Mouse (Mus musculus) adrenal gland, adult 18-20 months (tissue): ENCODE results near the gene Sema6d. TPM values are rescaled to one million over a fixed set of nuclear protein-coding genes. Genes with fewer than 3 reads are reported as not detected.

ENCODE experiments used
- DNase-seq, 2 experiments: peaks; one replicate each; pipeline ENCODE4 v3.0.0; 2021 to 2022; ENCODE audit warnings: low spot score in 2 of 2
- total RNA-seq, 2 experiments: library from RNA; stranded (reverse); gene quantifications; 1 replicate in 1 of 2; 2 replicates in 1 of 2; pipeline ENCODE4 v1.2.3; 2021

Gene Sema6d
- total RNA-seq, 2 experiments from 2014 or later: 5.9 to 10.4 TPM

DNA sequence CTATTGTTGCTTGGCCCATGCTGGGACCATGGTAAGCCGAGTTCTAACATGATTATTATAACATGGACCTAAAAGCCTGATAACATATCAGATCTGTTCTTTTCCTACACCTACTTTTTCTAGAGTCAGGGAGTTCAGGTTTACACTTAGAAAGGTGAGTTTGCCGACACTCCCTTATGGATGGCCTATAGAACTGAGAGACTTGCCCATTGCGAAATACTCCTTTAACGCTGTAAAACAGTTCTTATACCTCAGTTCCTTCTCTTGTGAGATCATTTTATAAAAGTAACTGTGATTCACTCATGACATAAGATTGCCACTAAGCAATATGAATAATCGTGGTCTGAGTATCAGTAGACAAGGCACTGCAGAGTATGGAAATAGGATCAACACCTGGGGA, 307.5 kb downstream of the Sema6d start:
- no peak for DNase-seq

DNA sequence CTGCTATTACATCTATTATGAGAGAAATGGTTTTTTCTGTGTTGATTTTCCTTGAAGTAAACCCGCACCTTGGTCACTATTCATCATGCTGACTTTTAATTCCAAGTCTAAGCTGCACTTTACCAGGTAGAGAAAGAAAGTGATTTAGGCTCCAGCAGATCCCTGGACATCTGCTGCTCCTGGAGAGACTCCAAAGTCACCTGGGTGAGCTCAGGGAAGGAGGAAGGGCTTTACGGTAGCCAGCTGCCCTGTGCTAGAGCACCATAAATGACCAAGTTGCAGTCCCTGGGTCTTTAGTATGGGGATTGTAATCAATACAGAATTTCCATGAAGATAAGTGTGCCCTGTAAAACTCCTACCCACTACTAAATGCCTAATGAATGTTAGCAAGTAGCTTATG, 309.8 kb downstream of the Sema6d start:
- DNase-seq: no peak

DNA sequence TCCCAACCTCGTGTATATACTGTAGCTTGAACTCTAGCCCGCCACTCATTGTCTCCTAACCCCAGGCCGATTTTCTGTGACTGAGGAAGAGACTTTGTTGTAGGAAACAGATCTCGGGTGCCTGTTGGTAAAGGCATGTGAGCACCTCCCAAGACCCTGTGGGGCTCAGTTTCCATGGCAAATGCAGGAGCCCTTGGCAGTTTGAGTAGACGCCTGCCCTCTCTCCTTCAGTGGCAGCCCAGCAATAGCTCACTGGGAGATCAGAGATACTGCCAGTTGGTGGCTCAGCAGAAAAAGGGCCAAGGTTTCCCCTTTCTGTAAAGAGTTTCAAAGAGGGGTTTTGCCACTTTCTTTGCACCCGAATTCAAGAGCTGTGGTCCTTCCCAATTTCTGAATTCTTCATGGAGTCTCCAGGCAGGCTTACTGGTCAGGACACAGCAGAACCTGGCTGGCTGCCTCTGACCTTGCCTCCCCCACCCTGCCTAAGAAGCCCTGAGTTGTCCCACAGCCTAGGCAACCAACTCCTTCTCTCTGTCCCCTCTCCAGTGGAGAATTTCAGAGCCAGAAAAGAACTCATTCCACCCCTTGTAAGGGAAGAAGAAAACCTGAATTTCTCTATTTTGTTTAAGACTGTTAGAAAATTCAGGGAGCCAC, 312.1 kb downstream of the Sema6d start:
- no peak for DNase-seq

DNA sequence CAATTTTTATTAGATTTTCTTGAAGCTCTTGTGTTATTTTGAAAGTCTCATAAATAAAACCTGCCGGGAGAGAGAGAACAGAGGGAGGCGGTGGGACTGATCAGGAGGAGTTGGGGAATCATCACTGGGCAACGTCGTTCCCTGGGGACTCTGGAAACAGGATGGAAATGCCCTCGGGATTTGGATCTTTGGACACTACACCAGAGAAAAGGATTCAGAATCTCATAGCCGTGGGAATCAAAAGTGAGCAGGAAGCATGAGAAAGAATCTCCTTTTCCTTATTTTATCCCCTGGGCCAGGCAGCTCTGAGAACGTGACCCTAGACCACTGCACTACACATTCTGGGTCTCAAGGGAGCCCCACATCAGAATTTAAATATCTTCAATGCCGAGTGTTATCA, 313.8 kb downstream of the Sema6d start:
- DNase-seq: no peak

DNA sequence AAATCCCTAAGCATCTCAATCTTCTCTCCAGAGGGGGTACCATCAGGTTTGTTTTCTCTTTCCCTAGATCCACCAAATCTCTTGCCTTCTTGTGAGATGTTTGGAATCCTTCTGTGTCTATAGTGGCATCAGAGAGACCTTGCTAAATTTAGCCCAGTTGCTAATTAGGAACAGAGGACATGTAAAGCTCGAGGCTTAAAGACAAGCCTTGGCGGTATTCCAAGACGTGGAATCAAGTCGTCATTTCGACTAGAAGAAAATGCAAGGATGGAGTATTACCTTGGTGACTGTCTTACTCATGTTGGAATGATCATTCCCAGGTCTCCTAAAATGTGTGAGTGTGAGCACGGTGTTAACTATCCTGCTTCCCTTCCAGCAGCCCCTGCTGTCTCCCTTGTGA, 314.2 kb downstream of the Sema6d start:
- DNase-seq: no peak

DNA sequence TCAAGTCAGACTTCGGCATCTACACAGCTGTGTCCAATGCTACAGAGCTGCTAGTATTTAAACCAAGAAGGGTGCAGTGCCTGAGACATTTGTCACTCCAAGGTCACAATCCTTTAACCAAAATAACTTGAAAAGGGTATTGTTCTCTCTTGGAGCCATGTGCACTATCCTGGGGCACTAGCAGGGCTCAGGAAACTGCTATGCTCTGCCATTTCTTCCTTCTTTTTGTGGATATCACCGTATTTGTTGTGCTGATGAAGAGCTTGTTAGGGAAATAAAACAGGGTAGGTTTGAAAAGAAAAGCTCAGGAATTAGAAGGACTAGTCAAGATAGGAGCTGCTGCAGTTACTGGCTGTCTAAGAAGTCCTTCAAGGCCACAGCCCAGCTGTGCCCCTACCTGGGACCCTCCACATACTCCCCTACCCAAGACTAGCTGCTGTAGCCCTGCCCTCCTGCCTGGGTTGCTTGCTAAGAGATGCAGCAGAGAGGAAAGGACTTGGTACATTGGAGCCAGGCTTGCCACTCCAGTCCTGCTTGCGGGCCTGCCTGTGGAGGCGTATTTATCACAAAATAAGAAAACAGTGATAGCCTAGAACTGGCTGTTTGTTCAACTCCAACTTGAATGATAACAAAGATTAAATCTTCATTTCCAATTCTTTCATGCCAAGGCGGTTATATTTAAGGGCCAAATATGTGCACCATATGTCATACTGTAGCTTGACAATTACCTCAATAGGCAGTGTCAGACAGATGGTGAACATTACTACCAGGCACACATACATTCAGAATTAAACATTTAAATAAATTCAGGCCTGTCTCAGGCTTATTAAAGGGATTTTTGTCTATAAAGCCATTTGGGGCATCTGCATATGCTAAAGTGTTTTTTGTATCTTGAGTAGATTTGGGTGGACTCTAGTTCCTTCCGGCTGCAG, 315.1 kb downstream of the Sema6d start:
- no peak for DNase-seq

DNA sequence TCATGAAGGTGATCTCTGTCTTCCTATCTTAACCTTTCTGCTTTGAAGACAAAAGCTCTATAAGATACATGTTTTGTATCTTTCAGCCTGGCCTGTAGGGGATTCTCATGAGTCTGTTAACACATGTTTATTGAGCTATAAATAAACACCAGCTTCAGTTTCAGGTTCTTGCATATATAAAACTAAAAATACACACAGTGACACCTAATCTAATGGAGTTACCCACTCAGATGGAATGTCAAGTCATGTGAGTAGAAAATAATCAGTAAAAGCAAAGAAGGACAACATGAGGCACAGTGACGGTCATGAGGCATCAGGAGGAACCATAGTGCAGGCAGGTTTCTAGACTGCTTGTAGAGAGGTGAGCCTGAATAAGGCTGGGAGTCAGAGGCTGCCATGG, 319.2 kb downstream of the Sema6d start:
- no peak for DNase-seq

DNA sequence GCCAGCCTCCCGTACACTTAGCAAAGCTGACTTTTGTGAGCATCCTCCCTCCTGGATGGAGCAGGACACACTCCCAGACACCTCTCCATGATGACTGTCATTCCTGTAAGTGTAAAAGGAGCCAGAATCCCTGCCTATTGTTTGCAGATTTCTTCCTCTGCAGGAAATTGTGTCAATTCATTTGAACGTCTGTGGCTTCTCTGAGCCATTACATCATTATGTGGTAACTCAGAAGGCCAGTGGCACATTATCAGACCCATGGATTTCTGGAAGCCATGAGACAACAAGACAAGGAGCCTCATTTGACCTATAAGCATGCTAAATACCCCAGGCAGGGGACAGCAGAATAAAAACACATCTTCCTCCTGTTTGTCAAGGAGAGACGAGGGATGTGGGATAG, 327.0 kb downstream of the Sema6d start:
- no peak for DNase-seq

DNA sequence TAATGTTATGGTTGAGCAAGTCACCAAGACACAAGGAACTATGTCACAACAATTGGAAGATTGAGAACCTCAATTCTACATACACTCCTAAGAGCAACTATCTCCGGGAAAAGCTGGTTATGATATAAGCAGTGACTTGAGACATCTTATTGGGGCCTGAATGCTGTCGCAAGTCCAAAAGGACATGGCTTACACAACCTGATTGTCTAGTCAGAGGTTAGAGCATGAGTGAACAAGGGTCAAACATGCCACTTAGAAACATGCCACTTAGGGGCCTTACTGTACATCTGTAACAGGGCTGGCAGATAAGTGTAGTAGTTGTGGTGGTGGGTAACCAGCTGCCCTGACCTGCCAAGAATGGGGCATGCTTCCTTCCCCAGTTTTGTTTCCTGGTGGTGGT, 328.6 kb downstream of the Sema6d start:
- DNase-seq: no peak

DNA sequence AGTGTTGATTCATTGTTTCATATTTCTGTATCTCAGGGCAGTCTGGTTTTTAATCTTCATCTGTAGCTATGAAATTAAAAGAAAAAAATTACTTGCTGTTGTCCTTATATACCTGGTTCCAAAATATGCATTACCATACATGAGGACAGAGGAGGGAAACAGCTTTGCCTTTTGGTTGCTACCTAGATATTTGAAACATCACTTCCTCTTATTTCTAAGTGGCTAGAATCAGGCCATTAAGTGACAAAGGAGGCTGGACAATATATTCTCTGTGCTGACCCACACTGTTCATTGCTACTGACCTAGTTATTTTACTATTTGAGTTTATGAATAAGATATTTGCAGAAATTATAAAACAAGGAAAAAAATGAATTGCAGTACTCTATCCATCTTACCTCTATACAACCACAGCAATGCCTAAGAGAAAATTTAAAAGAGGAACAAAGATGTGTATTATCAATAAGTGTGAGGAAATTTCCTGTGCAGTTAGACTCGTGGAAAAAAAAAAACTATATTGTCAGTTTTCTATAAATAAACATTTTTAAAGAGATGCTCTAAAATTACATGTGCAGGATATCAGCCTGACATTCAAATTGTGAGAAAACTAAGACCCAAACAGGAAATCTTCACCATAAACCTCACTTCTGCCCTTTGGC, 330.5 kb downstream of the Sema6d start:
- DNase-seq: no peak

DNA sequence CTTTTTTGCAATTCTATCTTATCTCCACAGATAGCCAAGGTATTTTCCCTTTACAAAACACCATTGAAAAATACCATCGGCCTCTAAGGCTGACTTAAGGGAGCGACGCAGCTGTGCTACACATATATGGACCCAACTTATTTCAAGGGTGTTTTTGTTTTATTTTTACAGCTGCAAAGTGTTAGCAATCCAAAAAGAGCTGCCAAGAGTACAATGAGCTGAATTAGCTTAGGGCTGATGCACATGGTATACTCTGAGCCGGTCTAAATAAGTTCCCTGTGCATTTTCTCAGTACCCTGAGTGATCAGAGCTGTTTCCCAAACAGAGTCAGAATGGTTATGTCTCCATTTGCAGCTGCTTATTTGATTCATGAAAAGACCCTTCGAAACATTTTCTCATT, 340.0 kb downstream of the Sema6d start:
- no peak for DNase-seq

DNA sequence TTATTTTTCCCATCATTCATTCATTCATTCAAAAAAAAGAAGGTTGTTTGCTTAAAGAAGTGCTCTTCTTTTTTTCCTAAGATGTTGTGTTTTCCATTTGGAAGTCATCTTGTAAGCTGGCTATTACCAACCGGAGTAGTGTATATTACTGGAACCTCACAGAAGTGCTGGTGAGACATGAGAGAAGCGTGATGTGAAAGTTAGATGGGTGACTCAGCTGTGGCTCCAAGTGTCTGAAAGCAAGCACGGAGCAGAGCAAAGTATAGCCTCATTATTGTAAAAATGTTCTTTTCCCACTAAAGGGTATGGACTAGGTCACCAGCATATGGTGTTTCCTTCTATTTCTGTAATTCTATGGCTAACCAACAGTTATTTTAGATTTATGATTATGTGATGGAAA, 340.9 kb downstream of the Sema6d start:
- DNase-seq: no peak

DNA sequence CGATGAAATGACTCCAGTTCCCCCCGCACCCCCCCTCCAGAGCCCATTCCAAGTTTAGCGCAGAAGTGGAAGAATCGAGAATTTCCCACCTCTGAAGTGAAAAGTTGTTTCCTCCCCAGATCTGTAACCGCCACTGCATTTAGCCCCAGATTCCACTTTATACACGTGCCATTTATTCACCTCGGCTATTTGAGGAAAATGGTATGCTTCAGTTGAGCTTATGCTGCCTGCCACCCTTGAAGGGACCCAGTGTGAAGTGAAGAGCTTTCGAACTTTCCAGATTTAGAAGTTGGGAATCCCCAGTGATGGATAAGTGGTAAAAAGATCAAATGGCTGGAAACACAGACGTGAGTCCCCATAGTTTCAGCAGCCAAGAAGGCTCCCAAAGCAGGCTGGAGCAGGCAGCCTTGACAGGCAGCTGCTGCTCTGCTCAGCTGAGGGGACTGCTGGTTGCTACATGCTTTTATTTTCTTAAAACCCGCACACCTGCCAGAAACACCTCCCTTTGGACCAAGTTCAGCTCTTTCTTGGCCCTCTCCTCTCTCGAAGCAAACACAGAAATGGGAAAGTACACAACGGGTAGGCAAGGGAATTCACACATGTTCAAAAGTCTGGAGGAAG, 345.7 kb downstream of the Sema6d start:
- DNase-seq: no peak

DNA sequence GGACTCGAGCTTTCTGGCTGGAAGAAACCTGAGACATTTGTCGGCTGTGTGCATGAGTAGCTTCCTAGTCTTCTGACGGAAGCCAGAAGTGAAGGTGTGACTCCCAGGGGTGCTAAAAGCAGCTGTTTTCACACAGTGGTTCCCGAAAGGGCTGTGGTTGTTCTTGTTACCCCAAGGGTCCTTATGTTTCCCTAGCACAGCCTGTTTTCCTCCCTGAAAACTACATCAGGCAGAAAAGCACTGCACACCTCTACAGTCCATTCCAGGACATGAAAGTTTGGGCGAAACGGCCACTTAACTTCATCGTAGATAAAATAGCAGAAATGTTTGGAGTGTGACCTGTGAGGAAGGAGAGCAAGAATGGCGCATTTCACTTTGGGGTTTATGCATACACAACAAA, 346.9 kb downstream of the Sema6d start:
- DNase-seq: no peak

DNA sequence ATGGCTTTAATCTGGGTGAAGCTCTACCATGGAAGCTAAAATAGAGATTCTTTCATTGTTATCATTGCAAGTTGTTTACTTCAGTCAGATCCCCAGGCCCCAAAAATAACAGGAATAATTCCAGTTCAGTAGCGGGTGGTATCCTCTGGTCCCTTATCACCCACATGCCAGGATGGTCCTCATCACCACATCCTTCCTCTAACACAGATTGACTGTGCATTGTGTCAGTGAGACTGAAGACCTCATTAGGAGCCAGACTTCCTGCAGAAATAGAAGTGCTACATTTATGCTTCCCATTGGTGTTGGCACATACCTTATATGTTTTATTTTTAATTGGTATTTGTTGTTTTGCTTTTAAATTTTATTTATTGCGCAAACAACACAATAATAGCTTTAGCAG, 354.4 kb downstream of the Sema6d start:
- DNase-seq: no peak

DNA sequence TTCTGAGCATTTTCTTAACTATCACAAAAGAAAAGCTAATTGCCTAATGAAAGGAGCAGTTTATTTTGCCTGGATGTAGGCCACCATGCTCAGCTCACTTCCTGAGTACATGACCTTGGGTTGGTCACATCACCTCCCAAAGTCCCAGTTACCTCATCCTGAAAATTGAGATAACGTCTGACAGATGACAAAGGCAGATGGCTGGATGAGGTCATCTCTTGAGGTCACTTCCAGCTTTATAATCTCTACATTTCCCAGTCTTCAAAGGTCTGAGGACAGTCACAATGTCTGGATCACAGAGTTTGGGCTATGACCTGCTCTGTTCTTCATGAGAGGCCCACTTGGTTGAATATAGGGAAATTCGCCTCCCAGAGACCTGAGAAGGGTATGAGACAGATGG, 366.1 kb downstream of the Sema6d start:
- DNase-seq: no peak

DNA sequence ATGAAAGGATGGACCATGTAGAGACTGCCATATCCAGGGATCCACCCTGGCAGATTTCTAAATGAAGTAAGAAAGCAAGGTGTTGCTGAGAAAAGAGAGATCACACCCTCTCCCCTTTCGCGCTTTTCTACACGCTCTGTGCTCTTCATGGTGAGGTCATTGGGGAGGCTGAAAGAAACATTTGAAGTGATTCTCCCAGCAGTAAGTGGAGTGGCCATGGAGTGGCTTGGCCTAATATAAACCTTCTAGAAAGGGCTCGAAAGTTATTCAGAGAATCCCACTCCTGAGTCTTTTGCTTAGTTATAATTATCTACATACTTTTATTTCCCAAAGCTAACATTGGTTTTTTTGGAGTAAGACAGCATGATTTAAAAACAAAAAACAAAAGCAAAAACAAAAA, 367.2 kb downstream of the Sema6d start:
- no peak for DNase-seq

DNA sequence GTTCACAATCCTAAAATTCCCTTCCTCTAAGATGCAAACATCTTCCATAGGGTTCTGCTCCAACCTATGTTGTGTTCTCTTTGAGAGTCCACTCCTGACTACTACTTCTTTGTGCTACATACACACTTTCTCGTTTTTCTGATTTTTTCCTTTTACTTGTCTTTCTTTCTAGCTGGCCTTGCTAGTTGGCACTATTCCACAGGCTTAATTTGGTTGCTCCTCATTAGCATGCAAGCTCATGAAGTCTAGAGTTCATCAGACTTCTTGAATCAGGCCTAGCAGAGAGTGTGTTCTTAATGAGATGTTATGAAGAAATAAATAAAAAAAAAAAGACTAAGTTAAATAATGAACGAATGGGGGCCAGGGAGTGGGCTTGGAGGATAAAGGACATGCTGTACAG, 368.3 kb downstream of the Sema6d start:
- DNase-seq: no peak

DNA sequence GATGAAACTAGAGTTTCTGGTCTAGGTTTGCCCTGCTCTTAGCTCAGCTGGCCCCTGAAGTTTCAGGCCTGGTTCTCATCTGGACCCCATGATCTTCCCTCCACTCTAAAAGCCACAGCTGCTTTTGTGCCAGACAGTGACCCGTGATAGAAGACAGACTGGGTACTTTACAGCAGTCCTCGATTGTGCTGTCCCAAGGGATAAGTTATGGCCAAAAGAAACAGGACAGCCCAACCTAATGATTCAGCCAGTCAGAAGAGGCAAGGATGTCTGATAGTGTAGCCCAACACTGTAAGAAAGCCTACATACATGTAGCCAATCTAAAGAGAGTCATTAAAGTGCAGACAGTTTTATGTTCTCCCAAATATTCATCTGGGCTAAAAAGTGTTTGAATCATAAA, 371.2 kb downstream of the Sema6d start:
- DNase-seq: no peak

DNA sequence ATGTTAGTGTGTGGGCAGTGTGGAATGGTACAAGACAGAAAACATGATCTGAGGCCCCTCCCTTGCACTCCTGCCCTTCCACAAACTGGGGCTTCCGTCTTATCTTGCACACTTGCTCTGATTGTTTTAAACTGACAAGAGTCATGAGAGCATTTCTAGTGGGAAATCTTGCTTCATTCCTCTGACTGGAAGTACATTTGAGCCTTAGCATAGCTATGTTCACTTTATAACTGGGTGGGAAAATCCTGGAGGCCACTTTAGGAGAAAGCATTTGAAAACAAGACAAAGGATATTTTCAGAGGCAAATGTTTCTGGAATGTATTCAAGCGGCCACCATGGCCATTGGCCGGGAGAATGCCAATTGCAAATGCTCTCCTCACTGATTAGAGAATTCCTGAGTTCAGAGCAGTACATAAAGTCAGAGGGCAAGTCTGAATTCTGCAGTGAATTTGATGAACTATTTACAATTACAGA, 371.6 kb downstream of the Sema6d start:
- no peak for DNase-seq
